Mouse (Mus musculus) myocyte (in vitro differentiated cells): ENCODE data around the gene Cyp2j9.

Experiments
- E2F4 ChIP-seq: IDR thresholded peaks from one replicate; pipeline ENCODE4 v1.6.1; 2011; ENCODE audit warnings: mild to moderate bottlenecking, control low read depth, moderate library complexity; ENCODE audit not compliant: insufficient read depth
- MAX ChIP-seq: IDR thresholded peaks from one replicate; pipeline ENCODE4 v1.6.1; 2011; ENCODE audit warnings: low read depth, mild to moderate bottlenecking, control low read depth
- MYOD1 ChIP-seq, 3 experiments: IDR thresholded peaks; one replicate each; pipeline ENCODE4 v1.6.1; 2011; ENCODE audit warnings: control low read depth in 2 of 3, low read depth in 2 of 3, mild to moderate bottlenecking in 2 of 3, moderate library complexity in 1 of 3; ENCODE audit not compliant: insufficient read length in 2 of 3, control insufficient read depth in 1 of 3
- MYOG ChIP-seq, 3 experiments: IDR thresholded peaks; one replicate each; pipeline ENCODE4 v1.6.1; 2011; ENCODE audit warnings: control low read depth in 2 of 3, low read depth in 2 of 3, mild to moderate bottlenecking in 2 of 3; ENCODE audit not compliant: insufficient read length in 2 of 3, control insufficient read depth in 1 of 3, insufficient read depth in 1 of 3
- POLR2A ChIP-seq: IDR thresholded peaks from one replicate; pipeline ENCODE4 v1.6.1; 2011; ENCODE audit warnings: low read depth, mild to moderate bottlenecking, control low read depth, moderate library complexity; ENCODE audit not compliant: insufficient read length
- POLR2AphosphoS2 ChIP-seq: IDR thresholded peaks from one replicate; pipeline ENCODE4 v1.6.1; 2011; ENCODE audit warnings: low read depth, control low read depth; ENCODE audit not compliant: insufficient read length
- REST ChIP-seq: IDR thresholded peaks from one replicate; pipeline ENCODE4 v1.6.1; 2011; ENCODE audit warnings: mild to moderate bottlenecking, control low read depth, moderate library complexity; ENCODE audit not compliant: insufficient read depth, insufficient read length
- SRF ChIP-seq: IDR thresholded peaks from one replicate; pipeline ENCODE4 v1.6.1; 2011; ENCODE audit warnings: low read depth; ENCODE audit not compliant: control insufficient read depth, insufficient read length
- TCF12 ChIP-seq: IDR thresholded peaks from one replicate; pipeline ENCODE4 v1.6.1; 2011; ENCODE audit warnings: mild to moderate bottlenecking, control low read depth; ENCODE audit not compliant: poor library complexity, insufficient read depth, severe bottlenecking
- USF1 ChIP-seq: IDR thresholded peaks from one replicate; pipeline ENCODE4 v1.6.1; 2011; ENCODE audit warnings: low read depth, mild to moderate bottlenecking, control low read depth, moderate library complexity

DNA sequence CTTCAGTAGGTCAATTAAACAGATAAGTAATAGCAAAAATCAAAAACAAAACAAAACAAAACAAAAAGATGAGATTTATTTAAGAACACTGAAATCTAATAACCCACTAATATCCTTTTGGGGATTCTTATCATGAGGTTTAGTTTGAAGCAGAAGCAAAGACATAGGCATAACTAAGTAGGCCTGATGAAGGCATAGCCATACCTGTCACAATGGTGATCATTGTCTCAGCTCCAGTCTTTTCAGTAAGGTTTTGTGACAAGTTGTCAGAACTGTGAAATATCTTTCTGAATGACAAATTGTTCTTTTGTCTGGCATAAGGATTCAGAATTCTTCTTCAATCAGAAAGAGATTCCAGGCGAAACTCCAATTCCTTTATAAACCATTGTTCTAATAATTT is 31.6 kb downstream of the Cyp2j9 start:
- no peak for TF ChIP-seq MYOD1 (IDR thresholded peaks at IDR 0.05; ENCODE audit: control insufficient read depth in 1 of 3, insufficient read length in 2 of 3, low read depth in 2 of 3)
- no peak for TF ChIP-seq POLR2A
- TF ChIP-seq MAX: no peak
- TF ChIP-seq MYOG (IDR thresholded peaks at IDR 0.05; ENCODE audit: control insufficient read depth in 1 of 3, insufficient read depth in 1 of 3, insufficient read length in 2 of 3, low read depth in 2 of 3): no peak
- no peak for TF ChIP-seq USF1
- no peak for TF ChIP-seq TCF12
- no peak for TF ChIP-seq E2F4
- no peak for TF ChIP-seq POLR2AphosphoS2
- no peak for TF ChIP-seq SRF
- no peak for TF ChIP-seq REST
